Mouse (Mus musculus): ENCODE results near the gene Dusp5. TPM values are rescaled to one million over a fixed set of nuclear protein-coding genes. Genes with fewer than 3 reads are reported as not detected.

Gene Dusp5
- polyA plus RNA-seq, 1 experiment from 2014 or later: 14.1 TPM

DNA sequence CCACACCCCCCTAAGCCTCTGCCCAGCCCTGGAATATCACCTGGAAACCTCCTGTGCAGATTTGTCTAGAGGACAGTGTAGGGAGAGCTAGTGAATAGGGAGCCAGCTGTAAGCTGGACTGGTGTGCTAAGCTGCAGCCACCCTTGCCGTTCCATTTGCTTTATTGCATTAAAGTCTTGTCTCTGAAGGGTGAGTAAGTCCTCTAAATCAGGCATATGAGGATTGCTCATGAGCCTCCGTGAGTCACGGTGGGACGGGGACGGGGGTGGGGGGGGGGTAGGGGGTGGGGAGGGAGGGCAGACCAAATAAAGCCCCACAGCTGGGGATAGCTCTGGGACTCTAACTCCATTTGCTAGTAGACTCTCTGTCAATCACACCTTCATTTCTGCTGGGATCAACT lies 14.7 kb downstream of the Dusp5 start:
- Histone ChIP-seq H3K36me3 (ENCODE audit: control insufficient read depth, insufficient read depth, low read length) (no peaks in the 10 kb centered on the region), H3K4me1 (replicated peaks; ENCODE audit: control insufficient read depth, insufficient read depth) (no peaks in the 10 kb centered on the region), H3K9ac (ENCODE audit: low read length) (no peak overlapping the region), H3K4me2 (replicated peaks; ENCODE audit: low read depth) (no peak overlapping the region), H3K4me3 (ENCODE audit: low read depth, low read length) (no peak overlapping the region), H3K9me3 (ENCODE audit: control insufficient read depth, low read length) (no peaks in the 10 kb centered on the region), H3K27ac (replicated peaks) (no peak overlapping the region), H3K27me3 (ENCODE audit: control insufficient read depth, insufficient read depth, low read length) (no peaks in the 10 kb centered on the region)
- TF ChIP-seq EP300 (optimal IDR thresholded peaks at IDR 0.05) (no peak), CTCF (IDR thresholded peaks at IDR 0.05; ENCODE audit: low read depth) (no peak)
- ATAC-seq (ENCODE audit: low FRiP score, low TSS enrichment): no peak; the same call in 1 of the 2 replicates
- 30% methylated on average over 5 of the region's 5 CpGs for WGBS
- no peak for DNase-seq (ENCODE audit: low spot score)

DNA sequence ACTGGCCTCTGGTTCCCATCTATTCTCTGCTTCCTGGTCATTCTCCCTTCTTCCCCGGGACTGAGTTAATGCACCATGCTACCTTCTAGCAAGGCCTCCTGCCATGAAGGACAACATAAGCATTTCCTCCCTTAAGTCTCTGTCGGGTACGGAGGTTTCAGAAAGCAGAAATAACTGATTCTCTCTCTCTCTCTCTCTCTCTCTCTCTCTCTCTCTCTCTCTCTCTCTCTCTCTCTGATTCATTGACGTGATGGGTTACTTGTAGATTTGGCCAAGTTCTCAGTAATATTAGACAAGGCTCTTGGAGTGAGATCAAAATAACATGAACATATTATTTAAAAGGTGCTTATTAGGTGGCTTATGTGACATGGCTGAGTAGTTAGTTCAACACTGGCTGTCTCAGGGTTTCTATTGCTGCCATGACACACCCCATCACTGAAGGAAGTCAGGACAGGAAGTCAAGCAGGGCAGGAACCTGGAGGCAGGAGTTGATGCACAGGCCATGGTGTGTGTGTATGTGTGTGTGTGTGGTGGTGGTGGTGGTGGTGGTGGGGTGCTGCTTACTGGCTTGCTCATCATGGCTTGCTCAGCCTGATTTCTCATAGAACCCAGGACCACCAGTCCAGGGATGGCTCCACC lies 16.1 kb downstream of the Dusp5 start:
- no peaks in the 10 kb centered on the region for H3K36me3 ChIP-seq (ENCODE audit: control insufficient read depth, insufficient read depth, low read length)
- H3K4me2 ChIP-seq (replicated peaks; ENCODE audit: low read depth): no peak overlapping the region
- H3K4me1 ChIP-seq (replicated peaks; ENCODE audit: control insufficient read depth, insufficient read depth): no peaks in the 10 kb centered on the region
- DNase-seq (ENCODE audit: low spot score): no peak
- H3K9ac ChIP-seq (ENCODE audit: low read length): no peak overlapping the region
- H3K4me3 ChIP-seq (ENCODE audit: low read depth, low read length): no peak overlapping the region
- no peaks in the 10 kb centered on the region for H3K27me3 ChIP-seq (ENCODE audit: control insufficient read depth, insufficient read depth, low read length)
- H3K9me3 ChIP-seq (ENCODE audit: control insufficient read depth, low read length): no peaks in the 10 kb centered on the region
- ATAC-seq (ENCODE audit: low FRiP score, low TSS enrichment): no peak
- TF ChIP-seq CTCF (IDR thresholded peaks at IDR 0.05; ENCODE audit: low read depth) (no peak), EP300 (optimal IDR thresholded peaks at IDR 0.05) (no peak)
- no peak overlapping the region for H3K27ac ChIP-seq (replicated peaks)
- 59% methylated on average over 4 of the region's 4 CpGs for WGBS

DNA sequence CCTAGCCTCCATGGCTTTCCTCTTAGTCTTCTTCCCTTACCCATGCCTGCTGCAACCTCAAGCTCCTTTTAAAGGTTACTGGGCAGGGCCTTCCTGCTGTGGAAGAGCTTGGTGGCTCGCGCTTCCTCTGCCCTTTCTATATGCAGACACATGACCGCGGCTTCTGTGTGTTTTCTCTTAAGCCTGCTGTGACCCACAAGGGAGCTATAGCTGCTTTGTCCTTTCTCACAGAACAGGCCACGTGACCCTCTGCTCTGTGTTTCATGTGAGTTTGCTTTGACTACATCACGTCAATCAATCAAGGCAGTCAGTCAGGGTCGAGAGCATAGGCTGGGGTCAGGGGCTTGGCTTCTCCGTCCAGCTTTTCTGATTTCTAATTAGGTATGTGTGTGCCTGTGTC lies 18.7 kb downstream of the Dusp5 start:
- WGBS: 46% methylated on average over 8 of the region's 8 CpGs
- no peak overlapping the region for H3K4me2 ChIP-seq (replicated peaks; ENCODE audit: low read depth)
- H3K9me3 ChIP-seq (ENCODE audit: control insufficient read depth, low read length): no peaks in the 10 kb centered on the region
- H3K27ac ChIP-seq (replicated peaks): no peak overlapping the region
- no peaks in the 10 kb centered on the region for H3K27me3 ChIP-seq (ENCODE audit: control insufficient read depth, insufficient read depth, low read length)
- no peak overlapping the region for H3K4me3 ChIP-seq (ENCODE audit: low read depth, low read length)
- no peaks in the 10 kb centered on the region for H3K4me1 ChIP-seq (replicated peaks; ENCODE audit: control insufficient read depth, insufficient read depth)
- ATAC-seq (ENCODE audit: low FRiP score, low TSS enrichment) (no peak), DNase-seq (ENCODE audit: low spot score) (no peak)
- no peak overlapping the region for H3K9ac ChIP-seq (ENCODE audit: low read length)
- no peaks in the 10 kb centered on the region for H3K36me3 ChIP-seq (ENCODE audit: control insufficient read depth, insufficient read depth, low read length)
- TF ChIP-seq CTCF (IDR thresholded peaks at IDR 0.05; ENCODE audit: low read depth) (no peak), EP300 (optimal IDR thresholded peaks at IDR 0.05) (no peak)

DNA sequence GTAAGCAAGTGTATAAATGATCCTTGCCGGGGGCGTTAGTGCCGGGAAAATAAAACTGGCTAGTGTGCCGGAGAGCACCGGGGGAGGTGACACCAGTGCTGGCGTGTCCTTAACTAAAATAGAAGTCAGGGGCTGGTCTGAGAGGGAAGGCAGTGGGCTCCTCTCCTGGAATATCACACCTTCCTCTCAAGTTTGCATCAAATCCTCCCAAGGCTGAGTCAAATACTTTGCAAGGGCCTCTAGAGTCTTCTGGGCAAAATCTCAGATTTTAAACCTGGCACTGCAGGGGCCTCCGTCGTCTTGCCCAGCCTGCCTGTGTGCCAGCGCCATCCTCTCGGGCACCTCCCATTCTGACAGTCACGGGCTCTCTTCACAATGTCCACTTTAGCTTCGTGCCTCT lies 22.1 kb downstream of the Dusp5 start:
- Histone ChIP-seq H3K36me3 (ENCODE audit: control insufficient read depth, insufficient read depth, low read length) (no peaks in the 10 kb centered on the region), H3K4me1 (replicated peaks; ENCODE audit: control insufficient read depth, insufficient read depth) (no peaks in the 10 kb centered on the region), H3K9me3 (ENCODE audit: control insufficient read depth, low read length) (no peaks in the 10 kb centered on the region), H3K4me2 (replicated peaks; ENCODE audit: low read depth) (no peak overlapping the region), H3K27me3 (ENCODE audit: control insufficient read depth, insufficient read depth, low read length) (no peaks in the 10 kb centered on the region), H3K4me3 (ENCODE audit: low read depth, low read length) (no peak overlapping the region), H3K27ac (replicated peaks) (no peak overlapping the region), H3K9ac (ENCODE audit: low read length) (no peak overlapping the region)
- TF ChIP-seq EP300 (optimal IDR thresholded peaks at IDR 0.05): no peak
- TF ChIP-seq CTCF (IDR thresholded peaks at IDR 0.05; ENCODE audit: low read depth): no peak
- ATAC-seq (ENCODE audit: low FRiP score, low TSS enrichment) (no peak), DNase-seq (ENCODE audit: low spot score) (no peak)
- 77% methylated on average over 12 of the region's 12 CpGs for WGBS

DNA sequence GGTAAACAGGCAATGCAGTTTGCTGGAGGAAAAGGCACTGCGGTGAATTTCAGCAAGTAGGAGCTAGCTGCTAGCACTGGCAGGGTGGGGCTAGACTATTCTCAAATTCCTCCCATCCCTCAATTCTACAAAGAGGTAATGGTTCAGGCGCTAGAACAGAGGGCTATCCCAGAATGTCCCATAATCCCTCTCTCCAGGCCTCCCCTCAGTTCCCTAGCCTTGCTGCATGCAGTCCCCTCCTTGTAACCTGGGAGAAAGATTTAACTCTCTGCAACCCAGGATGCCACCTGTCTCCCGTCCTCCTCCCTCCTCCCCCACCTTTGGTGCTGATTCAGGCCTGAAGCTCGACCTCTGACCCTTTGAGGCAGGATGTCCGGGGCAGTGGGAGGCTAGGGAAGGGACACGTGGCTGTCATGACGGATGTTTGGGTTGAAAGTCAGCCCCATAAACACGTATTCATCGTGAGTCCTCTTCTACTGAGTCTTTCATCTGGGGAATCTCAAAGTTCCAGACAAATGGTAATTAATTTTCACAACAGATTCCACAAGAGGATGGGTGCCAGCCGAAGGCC lies 23.4 kb downstream of the Dusp5 start:
- Histone ChIP-seq H3K4me3 (ENCODE audit: low read depth, low read length) (no peak overlapping the region), H3K9me3 (ENCODE audit: control insufficient read depth, low read length) (no peaks in the 10 kb centered on the region)
- WGBS: 52% methylated on average over 10 of the region's 10 CpGs

DNA sequence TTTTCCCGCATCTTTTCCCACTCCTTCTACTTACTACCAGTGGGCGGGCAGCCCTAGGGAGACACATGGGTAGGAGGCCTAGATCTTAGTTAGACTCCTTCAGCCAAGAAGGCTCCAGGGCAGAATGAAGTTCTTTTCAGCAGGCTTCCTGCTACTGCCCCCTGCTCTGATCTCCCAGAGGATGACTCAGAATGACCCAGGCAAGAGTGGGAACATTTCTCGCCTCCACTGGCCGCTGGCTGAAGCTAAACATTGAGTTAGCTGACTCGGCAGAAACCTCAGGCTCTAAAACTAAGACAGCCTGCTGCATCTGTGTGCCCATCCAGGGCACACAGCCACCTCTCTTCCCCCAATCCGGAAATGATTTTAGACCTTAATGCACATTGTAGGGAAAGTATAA lies 23.9 kb downstream of the Dusp5 start:
- DNase-seq (ENCODE audit: low spot score): no peak
- H3K4me3 ChIP-seq (ENCODE audit: low read depth, low read length): no peak overlapping the region
- H3K36me3 ChIP-seq (ENCODE audit: control insufficient read depth, insufficient read depth, low read length): no peaks in the 10 kb centered on the region
- H3K4me1 ChIP-seq (replicated peaks; ENCODE audit: control insufficient read depth, insufficient read depth): 0 out of 2 replicates have a peak, but pooled peaks cover 2% of the 10 kb centered on the region
- no peak for ATAC-seq (ENCODE audit: low FRiP score, low TSS enrichment)
- 46% methylated on average over 6 of the region's 6 CpGs for WGBS
- no peaks in the 10 kb centered on the region for H3K27me3 ChIP-seq (ENCODE audit: control insufficient read depth, insufficient read depth, low read length)
- H3K9me3 ChIP-seq (ENCODE audit: control insufficient read depth, low read length): no peaks in the 10 kb centered on the region
- no peak overlapping the region for H3K4me2 ChIP-seq (replicated peaks; ENCODE audit: low read depth)
- no peak overlapping the region for H3K27ac ChIP-seq (replicated peaks)
- TF ChIP-seq CTCF (IDR thresholded peaks at IDR 0.05; ENCODE audit: low read depth) (no peak), EP300 (optimal IDR thresholded peaks at IDR 0.05) (no peak)
- no peak overlapping the region for H3K9ac ChIP-seq (ENCODE audit: low read length)

More for the DNA sequence above, 23.4 kb downstream of the Dusp5 start:
- ATAC-seq (ENCODE audit: low FRiP score, low TSS enrichment) (no peak), DNase-seq (ENCODE audit: low spot score) (no peak)
- H3K9ac ChIP-seq (ENCODE audit: low read length): no peak overlapping the region
- no peak overlapping the region for H3K4me2 ChIP-seq (replicated peaks; ENCODE audit: low read depth)
- H3K36me3 ChIP-seq (ENCODE audit: control insufficient read depth, insufficient read depth, low read length): no peaks in the 10 kb centered on the region
- H3K27me3 ChIP-seq (ENCODE audit: control insufficient read depth, insufficient read depth, low read length): no peaks in the 10 kb centered on the region
- TF ChIP-seq EP300 (optimal IDR thresholded peaks at IDR 0.05): no peak
- TF ChIP-seq CTCF (IDR thresholded peaks at IDR 0.05; ENCODE audit: low read depth): no peak
- H3K27ac ChIP-seq (replicated peaks): no peak overlapping the region
- 0 out of 2 replicates have a peak, but pooled peaks cover 2% of the 10 kb centered on the region for H3K4me1 ChIP-seq (replicated peaks; ENCODE audit: control insufficient read depth, insufficient read depth)
